Comparison of ENCODE assay signal across 8 mouse cellular contexts in genomic region chr11:100960540-100960939, GRCm38 (mm10). TPM values are rescaled to one million over a fixed set of nuclear protein-coding genes. Genes with fewer than 3 reads are reported as not detected.
DNase-seq lines count a peak whose midpoint lies in the region; ATAC-seq and TF ChIP-seq lines count a peak whose summit lies in the region.

No protein-coding gene starts in this region.

- no peak for TF ChIP-seq POLR2A in brain, embryonic 14.5 days (IDR thresholded peaks at IDR 0.05; ENCODE audit: borderline replicate concordance, extremely low read depth, insufficient read depth, insufficient read length, poor library complexity, severe bottlenecking)

- no peaks in the 10 kb centered on the region for H3K36me3 ChIP-seq in forebrain, embryonic 12.5 days (replicated peaks)
- H3K36me3 ChIP-seq in limb, embryonic 13.5 days, result peaks cover 19% of the 10 kb centered on the region
- H3K36me3 ChIP-seq in midbrain, embryonic 12.5 days, result no peaks in the 10 kb centered on the region

- WGBS in forebrain, embryonic 12.5 days, result 10% methylated on average over 6 of the region's 6 CpGs
- WGBS in limb, embryonic 13.5 days, result 15% methylated on average over 6 of the region's 6 CpGs
- 8% methylated on average over 6 of the region's 6 CpGs for WGBS in midbrain, embryonic 12.5 days

- ATAC-seq in forebrain, embryonic 12.5 days (ENCODE audit: low FRiP score), result peak; percentile 75; the same call in 1 of the 2 replicates
- ATAC-seq in limb, embryonic 13.5 days (ENCODE audit: low FRiP score, low read depth), result 0 out of 2 replicates have a peak, but pooled peaks have one; percentile 12
- ATAC-seq in midbrain, embryonic 12.5 days (ENCODE audit: low FRiP score, low read depth), result no peak

- H3K27ac ChIP-seq in forebrain, embryonic 12.5 days, result no peak overlapping the region
- H3K27ac ChIP-seq in limb, embryonic 13.5 days, result no peak overlapping the region
- H3K27ac ChIP-seq in midbrain, embryonic 12.5 days (replicated peaks), result no peak overlapping the region

- TF ChIP-seq CTCF in brain, embryonic 14.5 days (IDR thresholded peaks at IDR 0.05; ENCODE audit: borderline replicate concordance, extremely low read depth, insufficient read depth, insufficient read length), result no peak

- intact Hi-C loops in left cerebral cortex, postnatal 4 days (cut with DNase I), result loop anchor here (2.0 kb wide), 1 partner anchor 390 kb away; no protein-coding TSS in a partner anchor
- intact Hi-C loops in heart, postnatal 36 days (cut with DNase I), result loop anchor here (10.0 kb wide), 1 partner anchor 566 kb away; the partner anchor contains the start of gene Jup

- DNase-seq in left cerebral cortex, postnatal 4 days, result peak; percentile 62
- DNase-seq in left cerebral cortex, adult 9 months (ENCODE audit: low spot score in 2 of 2), result no peak
- DNase-seq in brain, embryonic 14.5 days (ENCODE audit: low read depth), result peak; percentile 84
- peak; percentile 74 to 77 for DNase-seq in heart, postnatal 36 days
- DNase-seq in layer of hippocampus, postnatal 36 days, result no peak

- peaks cover 73% of the 10 kb centered on the region for H3K27me3 ChIP-seq in forebrain, embryonic 12.5 days
- H3K27me3 ChIP-seq in limb, embryonic 13.5 days, result peaks cover 56% of the 10 kb centered on the region
- peaks cover 62% of the 10 kb centered on the region for H3K27me3 ChIP-seq in midbrain, embryonic 12.5 days

- H3K9ac ChIP-seq in forebrain, embryonic 12.5 days, result no peak overlapping the region
- no peak overlapping the region for H3K9ac ChIP-seq in limb, embryonic 13.5 days
- H3K9ac ChIP-seq in midbrain, embryonic 12.5 days (replicated peaks), result no peak overlapping the region

- no peak overlapping the region for H3K4me3 ChIP-seq in forebrain, embryonic 12.5 days (replicated peaks)
- H3K4me3 ChIP-seq in limb, embryonic 13.5 days, result no peak overlapping the region
- no peak overlapping the region for H3K4me3 ChIP-seq in midbrain, embryonic 12.5 days

- peak overlapping the region; percentile 21; the same call in 1 of the 2 replicates for H3K4me2 ChIP-seq in forebrain, embryonic 12.5 days
- H3K4me2 ChIP-seq in limb, embryonic 13.5 days (replicated peaks), result 0 out of 2 replicates have a peak overlapping the region, but pooled peaks have one; percentile 11
- peak overlapping the region; percentile 22; the same call in 1 of the 2 replicates for H3K4me2 ChIP-seq in midbrain, embryonic 12.5 days (replicated peaks)

- H3K9me3 ChIP-seq in forebrain, embryonic 12.5 days, result no peaks in the 10 kb centered on the region
- H3K9me3 ChIP-seq in limb, embryonic 13.5 days, result no peaks in the 10 kb centered on the region
- no peaks in the 10 kb centered on the region for H3K9me3 ChIP-seq in midbrain, embryonic 12.5 days

- peaks cover 13% of the 10 kb centered on the region for H3K4me1 ChIP-seq in forebrain, embryonic 12.5 days
- peaks cover 46% of the 10 kb centered on the region for H3K4me1 ChIP-seq in limb, embryonic 13.5 days
- H3K4me1 ChIP-seq in midbrain, embryonic 12.5 days, result peaks cover 10% of the 10 kb centered on the region

RNA-seq across cellular contexts. Expression of gene Cavin1, which starts 10.1 kb away (rescaled TPM):
- 10 to 100 TPM; 22.6 to 22.8 TPM for total RNA-seq in left cerebral cortex, postnatal 4 days (2021)
- 10.5 and 24.4 TPM in 2 replicates for polyA plus RNA-seq in brain, embryonic 14.5 days (2012; rRNA removed)
- 29.9 and 35.6 TPM in 2 replicates for polyA plus RNA-seq in forebrain, embryonic 12.5 days (2016; fragmentation: Nextera tagmentation; extraction: Ambion mirVana)
- 100 to 1,000 TPM; 239 to 258 TPM for total RNA-seq in heart, postnatal 36 days (2021)
- 136 and 142 TPM in 2 replicates for polyA plus RNA-seq in limb, embryonic 13.5 days (2015; fragmentation: Nextera tagmentation; extraction: Ambion mirVana)
- polyA plus RNA-seq in midbrain, embryonic 12.5 days (2016; fragmentation: Nextera tagmentation; extraction: Ambion mirVana), result 41.8 and 51.0 TPM in 2 replicates
- total RNA-seq in layer of hippocampus, postnatal 36 days (2021), result 10 to 100 TPM; 12.4 to 14.5 TPM

RNA-seq across cellular contexts. Expression of gene Stat3, which starts 21.2 kb away (rescaled TPM):
- 10 to 100 TPM; 32.4 to 36.7 TPM for total RNA-seq in left cerebral cortex, postnatal 4 days (2021)
- polyA plus RNA-seq in brain, embryonic 14.5 days (2012; rRNA removed), result 29.1 and 36.9 TPM in 2 replicates
- polyA plus RNA-seq in forebrain, embryonic 12.5 days (2016; fragmentation: Nextera tagmentation; extraction: Ambion mirVana), result 30.8 and 34.1 TPM in 2 replicates
- total RNA-seq in heart, postnatal 36 days (2021), result 10 to 100 TPM; 93.5 to 93.9 TPM
- polyA plus RNA-seq in limb, embryonic 13.5 days (2015; fragmentation: Nextera tagmentation; extraction: Ambion mirVana), result 42.4 and 50.3 TPM in 2 replicates
- polyA plus RNA-seq in midbrain, embryonic 12.5 days (2016; fragmentation: Nextera tagmentation; extraction: Ambion mirVana), result 31.7 and 35.0 TPM in 2 replicates
- total RNA-seq in layer of hippocampus, postnatal 36 days (2021), result 10 to 100 TPM; 34.2 to 44.7 TPM

RNA-seq across cellular contexts. Expression of gene Atp6v0a1, which starts 48.7 kb away (rescaled TPM):
- total RNA-seq in left cerebral cortex, postnatal 4 days (2021), result 100 to 1,000 TPM; 257 to 302 TPM
- 144 and 197 TPM in 2 replicates for polyA plus RNA-seq in brain, embryonic 14.5 days (2012; rRNA removed)
- 48.9 and 54.9 TPM in 2 replicates for polyA plus RNA-seq in forebrain, embryonic 12.5 days (2016; fragmentation: Nextera tagmentation; extraction: Ambion mirVana)
- 10 to 100 TPM; 76.8 to 88.5 TPM for total RNA-seq in heart, postnatal 36 days (2021)
- polyA plus RNA-seq in limb, embryonic 13.5 days (2015; fragmentation: Nextera tagmentation; extraction: Ambion mirVana), result 34.0 and 34.4 TPM in 2 replicates
- 65.6 and 67.5 TPM in 2 replicates for polyA plus RNA-seq in midbrain, embryonic 12.5 days (2016; fragmentation: Nextera tagmentation; extraction: Ambion mirVana)
- total RNA-seq in layer of hippocampus, postnatal 36 days (2021), result 100 to 1,000 TPM; 464 to 482 TPM

Comparison
In these comparisons a context has a peak if more than half of its experiments do, and no peak if none do; other contexts are left out.
1. DNase-seq: peak in left cerebral cortex, postnatal 4 days (single experiment), brain, embryonic 14.5 days (single experiment) and heart, postnatal 36 days (2 of 2); none in left cerebral cortex, adult 9 months (0 of 2) and layer of hippocampus, postnatal 36 days (0 of 2).
2. Peak in every context shown above with its lines, with median percentiles within 50 percentile points of each other: H3K4me2 ChIP-seq.